Mouse (Mus musculus): ENCODE data around the gene Dap3.

- TF ChIP-seq ETS1 (IDR thresholded peaks at IDR 0.05; ENCODE audit: low read depth, low read length) (no peak), E2F4 (IDR thresholded peaks at IDR 0.05; ENCODE audit: borderline replicate concordance, low read depth, low read length) (no peak), ELF1 (IDR thresholded peaks at IDR 0.05; ENCODE audit: low read depth, low read length) (no peak), MEF2A (IDR thresholded peaks at IDR 0.05; ENCODE audit: extremely low read depth, insufficient replicate concordance, low read depth, low read length, poor library complexity, severe bottlenecking) (no peak), CTCF (IDR thresholded peaks at IDR 0.05 in 2 of 3, conservative IDR thresholded peaks at IDR 0.05 in 1 of 3; ENCODE audit: control insufficient read depth in 1 of 3, insufficient read depth in 1 of 3, low read depth in 2 of 3, low read length in 3 of 3, poor library complexity in 1 of 3, severe bottlenecking in 1 of 3) (no peak), EP300 (IDR thresholded peaks at IDR 0.05; ENCODE audit: low read depth in 1 of 2, low read length in 2 of 2) (no peak), NELFE (IDR thresholded peaks at IDR 0.05; ENCODE audit: low read depth, low read length) (no peak), MAFK (IDR thresholded peaks at IDR 0.05; ENCODE audit: borderline replicate concordance, low read depth, low read length) (no peak), UBTF (IDR thresholded peaks at IDR 0.05; ENCODE audit: borderline replicate concordance, insufficient read depth, low read depth, low read length) (no peak), MAX (IDR thresholded peaks at IDR 0.05; ENCODE audit: low read length) (no peak), SIN3A (IDR thresholded peaks at IDR 0.05; ENCODE audit: low read length) (no peak)
These were observed 44.4 kb downstream of the Dap3 start for GRCm38 (mm10) chr3:88906393-88907159.
